Mouse (Mus musculus): ENCODE measurements around the gene Btg1.

The Btg1 gene

DNA sequence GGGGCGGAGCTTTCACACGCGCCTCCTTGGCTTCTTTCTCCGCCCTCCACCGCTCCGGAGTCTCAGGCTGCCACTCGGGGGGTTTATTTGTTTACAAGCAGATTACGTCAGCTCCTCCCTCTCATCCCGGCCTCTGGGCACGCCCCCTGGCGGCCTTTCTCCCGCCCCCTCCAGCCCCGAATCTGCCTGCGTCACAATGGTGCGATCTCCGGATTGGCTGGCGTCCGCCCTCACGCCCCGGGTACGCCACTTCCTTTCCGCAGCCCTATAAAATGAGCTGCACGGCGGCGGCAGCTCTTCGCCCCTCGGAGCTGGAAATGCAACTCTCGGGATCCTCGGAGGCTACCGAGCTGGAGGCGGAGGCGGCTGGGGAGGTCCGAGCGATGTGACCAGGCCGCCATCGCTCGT, at the start of gene Btg1:
Gene Btg1 (plus strand): TSS at position 298 of the 408 bp plus-strand sequence.
- WGBS: under 1% methylated on average over 37 of the region's 37 CpGs

DNA sequence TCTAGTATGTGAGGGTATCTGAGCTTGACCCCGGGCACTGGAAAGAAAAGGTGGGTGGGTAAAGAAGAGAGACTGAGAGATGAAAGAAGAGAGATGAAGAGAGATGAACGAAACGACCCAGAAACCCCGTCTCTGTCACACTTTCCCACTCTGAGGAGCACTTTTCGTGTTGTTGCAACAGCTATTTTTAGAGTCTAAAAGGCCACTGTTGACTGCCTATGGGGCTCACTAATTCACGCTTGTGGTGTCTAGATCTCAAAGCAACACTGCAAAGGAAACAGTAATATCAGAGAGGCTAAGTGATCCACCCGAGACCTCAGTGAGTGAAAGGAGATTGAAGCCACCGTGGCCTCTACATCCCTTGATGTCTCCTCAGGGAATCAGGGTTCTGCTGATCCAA, 47.3 kb upstream of the Btg1 start:
- 83% methylated on average over 8 of the region's 8 CpGs for WGBS

DNA sequence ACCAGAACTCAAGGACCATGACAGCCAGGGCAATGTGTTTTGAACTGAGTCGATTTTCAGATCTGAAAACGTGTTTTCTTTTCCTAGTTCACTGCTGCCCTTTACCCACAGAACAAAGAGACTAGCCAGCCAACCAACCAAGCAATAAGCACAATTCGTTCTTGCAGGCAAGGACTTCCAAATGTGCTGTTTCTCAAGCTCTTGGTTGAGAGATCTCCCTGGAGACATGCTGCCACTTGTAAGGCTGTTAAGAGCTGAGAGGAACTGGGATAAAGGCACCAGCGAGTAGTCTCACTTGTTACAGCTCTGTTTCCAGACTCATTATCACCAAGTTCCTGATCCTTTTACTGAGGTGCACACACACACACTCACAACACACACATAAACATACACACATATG, 45.6 kb upstream of the Btg1 start:
- 49% methylated on average over 4 of the region's 4 CpGs for WGBS

DNA sequence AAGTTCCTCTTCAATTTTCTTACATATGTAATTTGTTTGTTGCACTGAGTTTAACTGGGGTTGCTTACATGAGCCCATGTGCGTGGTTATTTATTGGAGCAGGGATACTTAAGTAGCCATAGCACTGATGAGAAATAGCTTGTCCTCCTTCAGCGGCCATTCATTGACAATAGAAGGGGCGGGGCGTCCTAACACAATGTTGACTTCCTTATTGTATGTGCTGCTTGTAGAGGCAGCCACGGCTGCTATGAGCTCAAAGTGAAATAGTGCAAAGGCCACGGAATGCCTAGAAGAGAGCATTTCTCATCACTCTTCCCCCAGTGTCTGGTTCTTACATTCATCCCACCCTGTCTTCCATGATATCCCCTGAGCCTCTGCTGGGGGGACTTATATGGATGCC, 42.0 kb upstream of the Btg1 start:
- WGBS: 84% methylated on average over 6 of the region's 6 CpGs

DNA sequence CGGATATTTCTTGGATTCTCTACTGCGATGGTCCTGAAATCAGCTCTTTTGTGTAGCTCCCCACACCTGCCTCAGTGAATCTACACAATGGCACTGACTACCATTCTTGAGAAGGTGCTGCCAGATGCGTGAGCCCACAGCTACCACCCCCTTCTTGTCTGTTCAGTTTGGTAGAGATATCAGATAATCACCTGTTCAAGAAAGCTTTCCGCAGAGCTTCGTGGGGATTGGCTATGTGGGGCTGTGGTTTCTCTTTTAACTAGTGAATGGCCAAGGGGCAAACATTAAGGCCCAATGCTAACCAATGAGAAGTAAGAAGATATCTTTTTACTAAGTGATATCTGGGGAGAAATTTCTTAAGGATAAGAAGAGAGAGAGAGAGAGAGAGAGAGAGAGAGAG, 41.5 kb upstream of the Btg1 start:
- 88% methylated on average over 5 of the region's 5 CpGs for WGBS

DNA sequence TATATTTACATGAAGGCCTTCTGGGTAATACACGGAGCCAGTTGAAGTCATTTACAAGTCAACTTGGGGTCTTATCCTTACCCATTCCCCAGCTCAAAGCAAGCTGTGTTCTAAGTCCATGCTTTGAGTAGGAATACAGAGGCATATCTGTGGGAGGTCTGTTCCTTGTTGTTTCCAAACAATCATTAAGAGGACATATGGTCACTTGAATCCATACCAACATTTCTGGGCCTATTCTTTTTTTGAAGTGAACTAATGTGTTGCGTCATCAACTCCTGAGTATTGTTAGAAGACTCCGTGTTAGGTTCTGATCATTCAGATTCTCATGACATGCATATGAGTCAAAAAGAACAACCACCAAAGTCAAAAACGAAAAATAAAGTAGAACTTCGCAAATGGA, 37.9 kb upstream of the Btg1 start:
- 82% methylated on average over 5 of the region's 5 CpGs for WGBS

DNA sequence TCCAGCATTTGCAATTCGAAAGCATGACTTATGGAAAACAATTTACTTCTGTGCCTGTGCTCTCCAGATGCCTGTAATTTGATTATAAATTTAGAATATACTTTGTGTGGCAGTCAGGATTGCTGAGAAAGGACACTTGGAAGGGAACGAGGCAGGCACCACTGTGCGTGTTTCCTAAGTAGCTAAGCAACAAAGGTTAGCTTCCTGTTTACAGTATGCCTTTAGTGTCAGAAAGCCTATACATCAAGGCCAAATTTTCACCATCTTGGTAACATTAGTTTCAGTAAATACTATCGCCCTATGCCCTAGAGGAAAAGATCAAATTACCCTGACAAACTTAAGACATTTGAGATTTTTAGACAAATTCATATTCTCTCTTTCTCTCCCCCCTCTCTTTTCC, 37.4 kb upstream of the Btg1 start:
- WGBS: 74% methylated on average over 4 of the region's 4 CpGs

DNA sequence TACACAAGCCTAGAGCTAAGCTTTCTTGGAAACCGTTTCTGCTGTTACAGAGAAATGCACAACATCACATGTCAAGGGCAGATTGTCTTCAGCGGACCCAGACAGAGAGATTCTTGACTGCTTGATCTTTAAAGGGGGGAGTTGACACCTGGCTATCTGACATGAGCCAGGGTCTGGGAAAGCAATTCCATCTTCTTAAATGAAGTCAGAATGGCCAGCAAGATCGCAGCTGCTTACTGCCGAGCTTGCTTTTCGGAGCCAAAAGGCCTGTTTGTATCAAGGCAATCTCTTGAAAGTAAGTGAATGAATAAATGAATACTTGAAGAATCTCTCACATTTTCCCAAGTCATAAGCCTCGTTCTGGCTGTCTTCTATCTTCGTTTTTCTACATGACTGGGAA, 36.6 kb upstream of the Btg1 start:
- 74% methylated on average over 7 of the region's 7 CpGs for WGBS

DNA sequence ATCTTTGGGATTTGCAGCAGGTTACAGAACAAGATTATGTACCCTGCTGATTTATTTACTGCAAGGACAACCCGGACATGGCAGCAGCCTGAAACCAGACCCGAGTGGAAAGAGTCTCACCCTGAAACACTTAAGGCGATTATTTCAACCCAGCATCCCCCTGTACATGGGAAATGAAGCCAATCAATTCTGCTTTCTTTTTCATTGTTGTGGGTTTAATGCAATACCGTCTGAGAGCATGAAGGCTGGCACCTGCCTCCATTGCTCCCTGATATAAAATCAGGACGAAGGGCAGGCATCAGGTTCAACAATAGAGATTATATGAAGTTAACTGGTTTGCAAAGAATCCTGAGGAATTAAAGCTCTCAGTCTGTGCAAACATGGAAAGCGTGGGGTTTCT, 35.6 kb upstream of the Btg1 start:
- WGBS: 76% methylated on average over 6 of the region's 6 CpGs

DNA sequence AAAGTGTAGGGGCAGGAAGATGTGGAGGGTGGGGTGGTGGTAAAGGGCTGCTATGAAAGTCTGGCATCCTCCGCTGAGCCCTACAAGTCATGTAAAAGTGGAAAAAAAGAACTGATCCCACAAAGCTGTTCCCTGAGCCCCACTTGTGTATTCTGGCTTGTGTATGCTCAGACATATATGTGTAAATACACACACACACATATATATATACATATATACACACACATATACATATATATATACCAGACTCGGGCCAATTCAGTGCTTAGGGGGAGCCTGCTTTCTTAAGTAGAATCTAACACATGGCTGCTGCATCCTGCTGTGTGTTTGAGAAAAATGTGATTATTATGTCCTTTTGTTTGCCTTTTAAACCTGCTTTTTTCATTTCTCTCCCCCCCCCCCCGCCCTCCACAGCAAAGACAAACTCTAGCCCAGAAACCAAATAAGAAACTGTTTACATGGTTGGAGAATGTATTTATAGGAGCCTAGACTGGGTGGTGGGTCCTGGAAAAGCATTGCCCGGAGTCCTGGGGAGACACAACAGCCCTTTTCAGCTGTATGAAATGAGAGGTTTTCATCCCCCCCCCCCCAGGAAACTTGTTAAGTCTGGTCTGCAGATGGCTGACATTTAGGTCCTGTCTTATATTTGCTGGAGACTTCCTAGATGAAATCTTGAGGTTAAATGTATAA, 30.5 kb upstream of the Btg1 start:
- 78% methylated on average over 4 of the region's 4 CpGs for WGBS

DNA sequence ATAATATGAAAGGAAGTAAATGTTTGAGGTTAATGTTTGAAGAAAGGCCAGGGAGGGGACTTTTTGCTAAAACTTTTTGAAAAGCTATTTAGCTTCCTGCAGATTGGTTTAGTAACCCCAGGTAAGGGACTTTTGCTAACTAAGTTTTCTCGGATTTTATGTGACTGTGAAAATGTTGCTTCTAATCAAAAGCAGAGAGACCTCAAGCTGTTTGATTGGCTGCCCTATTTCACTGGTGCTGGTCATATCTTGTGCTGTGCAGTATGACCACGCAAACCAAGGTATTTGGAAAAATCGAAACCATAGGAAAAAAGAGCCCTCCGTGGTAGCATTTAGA, 30.0 kb upstream of the Btg1 start:
- 86% methylated on average over 4 of the region's 4 CpGs for WGBS

DNA sequence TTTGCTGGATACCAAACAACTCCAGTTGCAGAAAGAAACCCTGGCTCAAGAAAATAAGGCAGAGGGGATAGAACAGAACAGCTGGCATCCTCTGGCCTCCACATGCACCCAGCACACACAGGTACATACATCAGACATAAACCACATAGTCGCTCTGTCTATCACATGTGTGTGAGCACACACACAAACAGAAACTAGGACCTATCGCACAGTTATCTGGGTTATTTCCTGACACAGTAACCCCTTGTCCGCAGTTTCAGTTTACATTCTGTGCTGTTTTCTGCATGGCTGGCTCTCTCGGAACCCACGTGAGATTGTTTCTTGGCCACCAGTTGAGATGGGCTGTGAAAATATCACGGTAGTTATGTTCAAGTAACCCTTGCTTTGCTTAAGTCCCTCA, 28.6 kb upstream of the Btg1 start:
- 88% methylated on average over 6 of the region's 6 CpGs for whole genome bisulfite sequencing

DNA sequence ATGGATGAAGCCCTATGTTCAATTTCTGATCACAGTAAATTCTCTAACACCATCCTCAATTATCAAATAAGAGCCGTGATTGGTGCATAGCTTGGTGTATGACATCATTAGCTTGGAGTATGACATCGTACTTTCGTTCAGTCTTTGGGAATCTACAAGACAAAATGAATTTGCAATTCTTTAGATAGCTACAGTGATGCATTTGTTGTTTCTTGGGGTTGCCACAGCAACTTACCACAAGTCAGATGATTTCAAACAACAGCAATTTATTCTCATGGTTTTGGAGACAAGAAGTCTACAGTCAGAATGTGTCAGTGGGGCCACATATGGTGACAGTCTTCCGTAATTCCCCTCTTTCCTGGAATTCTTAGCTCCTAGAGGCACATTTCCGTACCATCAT, 27.0 kb upstream of the Btg1 start:
- 90% methylated on average over 5 of the region's 5 CpGs for WGBS

DNA sequence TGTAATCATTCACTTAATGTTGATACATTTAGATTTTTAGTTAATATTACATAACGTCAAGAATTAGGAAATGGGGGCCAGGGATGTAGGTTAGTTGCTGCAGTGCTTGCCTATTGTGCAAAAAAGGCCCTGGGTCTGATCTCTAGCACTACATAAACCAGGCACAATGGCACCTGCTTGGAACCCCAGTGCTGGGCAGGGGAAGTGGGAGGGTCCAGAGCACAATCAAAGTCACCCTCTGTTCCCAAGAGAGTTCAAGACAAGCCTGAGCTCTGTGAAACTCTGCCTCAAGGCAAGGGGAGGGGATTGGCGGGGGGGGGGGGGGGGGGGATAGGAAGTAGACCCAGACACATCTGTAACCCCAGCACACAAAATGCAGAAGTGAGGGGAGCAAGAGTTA, 24.7 kb upstream of the Btg1 start:
- WGBS: 76% methylated on average over 2 of the region's 2 CpGs

DNA sequence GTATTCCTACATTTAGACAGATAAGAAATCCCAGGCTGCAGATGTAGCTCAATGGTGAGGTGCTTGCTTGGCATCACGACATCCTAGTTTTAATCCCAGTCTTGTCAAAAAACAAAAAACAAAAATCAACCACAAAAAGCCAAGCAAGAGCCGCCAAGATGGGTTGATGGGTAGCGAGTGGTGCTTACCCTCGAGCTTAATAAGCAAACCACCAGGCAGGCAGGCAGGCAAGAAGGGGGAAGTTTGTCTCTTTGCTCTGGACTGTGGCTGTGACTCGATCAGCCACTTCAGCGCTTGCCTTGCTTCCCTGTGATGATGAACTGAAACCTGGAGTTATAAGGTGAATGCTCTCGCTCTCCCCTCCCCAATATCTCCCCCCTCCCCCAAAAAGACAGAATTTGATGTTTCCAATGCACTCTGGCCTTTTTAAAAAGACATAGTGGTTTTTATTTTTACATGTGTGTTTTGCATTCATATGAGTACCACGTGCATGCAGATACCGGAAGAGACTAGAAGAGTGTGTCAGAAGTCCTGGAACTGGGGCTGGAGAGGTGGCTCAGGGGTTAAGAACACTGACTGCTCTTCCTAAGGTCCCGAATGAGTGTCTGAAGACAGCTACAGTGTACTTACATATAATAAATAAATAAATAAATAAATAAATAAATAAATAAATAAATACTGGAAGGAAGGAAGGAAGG, 21.2 kb upstream of the Btg1 start:
- 85% methylated on average over 10 of the region's 10 CpGs for WGBS

DNA sequence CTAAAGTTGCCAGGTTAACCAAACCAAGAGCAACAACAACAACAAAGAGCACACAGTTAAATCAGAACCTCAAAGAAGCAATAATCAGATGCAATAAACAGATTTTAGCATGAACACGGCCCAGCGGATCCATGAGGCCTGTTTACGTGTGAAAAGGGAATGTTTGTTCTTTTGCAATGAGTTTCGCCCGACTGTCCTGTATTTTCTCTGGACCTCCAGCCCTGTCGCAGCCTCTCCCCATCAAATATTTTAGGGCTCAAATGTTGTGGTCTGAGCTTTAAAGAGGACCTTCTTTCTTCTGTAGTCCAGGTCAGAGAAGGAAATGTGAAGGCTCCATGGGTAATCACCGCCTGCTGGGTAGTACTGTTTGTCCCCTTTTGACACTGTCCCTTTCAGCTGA, 20.4 kb upstream of the Btg1 start:
- WGBS: 94% methylated on average over 7 of the region's 7 CpGs

DNA sequence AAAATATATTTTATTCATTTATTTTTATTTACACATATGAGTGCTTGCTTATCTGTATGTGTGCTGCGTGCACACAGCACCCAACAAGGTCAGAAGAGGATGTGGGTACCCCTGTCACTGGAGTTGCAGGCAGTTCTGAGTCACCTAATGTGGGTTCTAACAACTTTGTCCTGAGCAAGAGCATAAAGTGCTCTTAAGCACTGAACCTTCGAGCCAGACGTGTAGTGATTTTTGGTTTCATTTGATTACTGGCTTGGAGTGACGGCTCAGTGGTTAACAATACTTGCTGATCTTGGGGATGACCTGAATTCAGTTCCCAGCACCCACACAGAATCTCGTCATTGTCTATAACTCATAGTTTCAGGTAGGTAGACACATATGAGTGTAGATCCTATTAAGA, 17.2 kb upstream of the Btg1 start:
- 96% methylated on average over 5 of the region's 5 CpGs for WGBS

DNA sequence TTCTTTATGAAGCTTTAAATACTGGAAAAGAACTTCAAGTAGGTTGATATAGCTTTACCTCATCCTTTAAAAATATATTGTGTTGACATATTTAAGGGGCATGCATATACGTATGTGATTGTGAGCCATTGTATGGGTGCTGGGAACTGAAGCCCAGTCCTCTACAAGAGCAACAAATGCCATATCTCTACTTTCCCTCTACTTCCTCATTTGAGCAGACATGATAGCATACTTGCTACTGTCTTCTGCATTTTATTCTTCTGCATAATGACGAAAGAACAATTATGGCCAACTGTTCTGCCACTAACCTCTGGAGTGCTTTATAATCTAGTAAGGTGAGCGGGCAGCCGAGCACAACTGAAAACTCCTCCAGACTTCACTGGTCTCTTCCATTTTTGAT, 15.1 kb upstream of the Btg1 start:
- 96% methylated on average over 4 of the region's 4 CpGs for WGBS

DNA sequence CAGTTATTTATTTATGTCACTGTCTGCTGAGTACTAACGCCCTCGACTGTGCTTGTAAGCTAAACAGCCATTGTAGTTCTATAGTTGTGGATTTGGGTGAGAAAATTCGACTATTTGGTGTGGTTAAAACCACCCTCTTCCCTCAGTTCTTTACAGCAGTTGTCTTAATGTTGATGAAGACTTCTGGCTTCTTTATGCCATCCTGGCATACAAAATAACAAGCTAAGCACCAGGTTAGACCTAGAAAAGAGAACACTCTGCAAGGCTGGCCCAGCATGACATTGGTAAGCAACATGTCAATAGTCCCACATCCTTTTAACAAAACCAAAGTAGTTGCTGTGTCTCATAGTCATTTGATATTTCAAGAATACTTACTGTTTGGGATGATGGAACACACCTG, 14.5 kb upstream of the Btg1 start:
- 81% methylated on average over 3 of the region's 3 CpGs for WGBS

DNA sequence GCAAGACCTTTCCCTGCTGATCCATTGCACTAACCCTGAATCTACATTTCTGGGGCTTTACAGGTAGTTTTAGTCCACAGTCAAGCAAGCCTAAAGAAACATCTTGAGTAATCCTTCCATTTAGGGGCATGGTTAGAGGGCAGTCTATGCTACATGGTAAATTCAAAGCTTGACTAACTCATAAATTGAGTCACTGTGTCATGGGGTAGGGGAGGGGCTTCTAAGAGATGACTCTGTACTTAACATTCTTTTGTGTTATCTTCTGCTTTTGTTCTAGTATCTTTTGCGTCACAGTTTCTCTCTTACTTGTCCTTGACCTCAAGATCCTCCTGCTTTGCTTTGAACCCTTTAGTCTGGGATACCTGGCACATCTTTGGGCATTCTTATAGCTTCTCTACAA, 11.6 kb upstream of the Btg1 start:
- WGBS: 95% methylated on average over 1 of the region's 1 CpGs

DNA sequence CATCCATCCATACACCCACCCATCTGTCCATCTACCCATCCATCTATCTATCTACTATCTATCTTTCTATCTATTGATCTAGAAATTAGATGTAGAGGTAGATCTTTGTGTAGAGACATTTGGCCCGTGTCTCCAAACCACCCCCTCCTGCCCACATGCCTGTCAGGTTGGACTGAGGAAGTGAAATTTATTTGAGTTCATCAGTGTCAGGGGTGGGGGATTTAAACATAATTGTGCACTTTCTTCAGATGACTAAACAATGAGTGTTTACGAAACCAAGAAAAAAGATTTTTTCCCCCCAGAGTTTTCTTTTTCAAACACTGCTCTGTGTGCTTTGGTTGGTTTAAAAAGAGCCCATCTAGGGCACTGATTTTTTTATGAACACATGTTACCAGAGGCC, 10.9 kb upstream of the Btg1 start:
- WGBS: 87% methylated on average over 2 of the region's 2 CpGs

DNA sequence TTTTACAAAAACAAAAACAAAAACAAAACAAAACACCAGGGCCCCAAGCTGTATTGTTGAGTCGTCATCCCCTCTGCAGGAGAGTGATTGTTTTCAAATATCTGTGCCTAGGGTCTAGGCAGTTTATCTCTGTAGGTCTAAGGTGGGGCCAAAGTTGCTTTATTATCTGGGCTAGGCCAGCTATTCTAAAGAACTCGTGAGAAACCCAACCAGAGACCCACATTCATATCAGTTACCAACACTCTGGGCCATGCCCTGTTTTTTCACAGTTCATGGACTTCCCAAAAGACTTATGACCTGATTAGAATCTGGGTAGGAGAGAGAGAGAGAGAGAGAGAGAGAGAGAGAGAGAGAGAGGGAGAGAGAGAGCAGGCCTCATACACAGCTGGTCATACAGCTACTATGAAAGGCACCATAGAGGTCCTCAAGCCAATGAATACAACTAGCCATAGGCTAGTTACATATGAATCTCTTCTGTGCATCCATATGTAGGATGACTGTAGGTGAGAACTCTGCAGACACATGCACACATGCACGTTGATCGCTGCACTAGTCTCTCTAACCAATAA, 9.1 kb upstream of the Btg1 start:
- 92% methylated on average over 4 of the region's 4 CpGs for WGBS
